ENCODE assay signal across 16 mouse cellular contexts in the genomic region with DNA sequence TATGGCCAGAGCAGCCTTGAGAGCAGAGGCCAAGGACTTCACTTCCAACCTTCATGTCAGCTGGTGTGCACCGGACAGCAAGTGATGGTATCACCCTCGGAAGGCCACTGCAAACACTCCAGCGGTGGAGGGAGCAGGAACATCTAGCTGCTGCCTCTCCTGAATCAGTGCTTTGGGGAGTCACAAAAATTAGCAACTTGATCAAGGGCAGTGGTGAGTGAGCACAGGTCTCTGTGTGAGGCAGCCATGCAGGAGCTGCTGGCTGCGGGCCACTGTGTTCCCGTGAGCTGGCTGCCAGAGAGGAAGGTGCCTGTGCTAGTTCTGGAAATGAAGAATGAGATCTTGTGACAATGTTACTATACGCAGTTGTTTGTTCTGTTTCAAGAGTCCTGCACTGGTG. TPM values are rescaled to one million over a fixed set of nuclear protein-coding genes. Genes with fewer than 3 reads are reported as not detected.
DNase-seq lines count a peak whose midpoint lies in the region; ATAC-seq lines count a peak whose summit lies in the region.
"Had no signal": no experiment of that assay in that cellular context is flagged by ENCODE, and none has a peak within 500 bp of the region (broad histone marks: within the 10 kb centered on the region; RNA-seq: fewer than 3 reads in every experiment).

No protein-coding gene starts in this region.

- no peaks in the 10 kb centered on the region for H3K36me3 ChIP-seq in heart, embryonic 10.5 days
- no peaks in the 10 kb centered on the region for H3K36me3 ChIP-seq in liver, embryonic 11.5 days (ENCODE audit: control insufficient read depth, insufficient read depth, low read length)
- H3K36me3 ChIP-seq in embryonic facial prominence, embryonic 10.5 days (replicated peaks), result peaks cover 5% of the 10 kb centered on the region; the same call in 1 of the 2 replicates
- H3K36me3 ChIP-seq: neural tube, embryonic 12.5 days had no signal

- ATAC-seq in liver, embryonic 11.5 days (replicated peaks; ENCODE audit: low FRiP score), result no peak
- ATAC-seq: forebrain, postnatal 0 days; liver, embryonic 12.5 days had no signal

- no peak overlapping the region for H3K4me3 ChIP-seq in heart, embryonic 10.5 days
- no peak overlapping the region for H3K4me3 ChIP-seq in liver, embryonic 11.5 days (ENCODE audit: low read depth, low read length)
- H3K4me3 ChIP-seq in embryonic facial prominence, embryonic 10.5 days, result no peak overlapping the region
- H3K4me3 ChIP-seq: liver, embryonic 12.5 days; megakaryocyte, embryonic 14.5 days; neural tube, embryonic 12.5 days had no signal

- H3K4me1 ChIP-seq in heart, embryonic 10.5 days, result no peaks in the 10 kb centered on the region
- no peaks in the 10 kb centered on the region for H3K4me1 ChIP-seq in liver, embryonic 11.5 days (replicated peaks; ENCODE audit: control insufficient read depth, insufficient read depth, low read length)
- peaks cover 6% of the 10 kb centered on the region; the same call in 1 of the 2 replicates for H3K4me1 ChIP-seq in embryonic facial prominence, embryonic 10.5 days
- H3K4me1 ChIP-seq: liver, embryonic 12.5 days; megakaryocyte, embryonic 14.5 days; neural tube, embryonic 12.5 days had no signal

- no peaks in the 10 kb centered on the region for H3K27me3 ChIP-seq in heart, embryonic 10.5 days (ENCODE audit: insufficient read depth, poor library complexity, severe bottlenecking)
- no peaks in the 10 kb centered on the region for H3K27me3 ChIP-seq in liver, embryonic 11.5 days (replicated peaks; ENCODE audit: control insufficient read depth, insufficient read depth, low read length)
- no peaks in the 10 kb centered on the region for H3K27me3 ChIP-seq in embryonic facial prominence, embryonic 10.5 days (replicated peaks; ENCODE audit: low read depth, poor library complexity, severe bottlenecking)
- H3K27me3 ChIP-seq: liver, embryonic 12.5 days; neural tube, embryonic 12.5 days had no signal

- no peaks in the 10 kb centered on the region for H3K9me3 ChIP-seq in heart, embryonic 10.5 days
- no peaks in the 10 kb centered on the region for H3K9me3 ChIP-seq in liver, embryonic 11.5 days (ENCODE audit: control insufficient read depth, low read length)
- no peaks in the 10 kb centered on the region for H3K9me3 ChIP-seq in embryonic facial prominence, embryonic 10.5 days
- H3K9me3 ChIP-seq: liver, embryonic 12.5 days had no signal

- no peak overlapping the region for H3K4me2 ChIP-seq in liver, embryonic 11.5 days
- H3K4me2 ChIP-seq: liver, embryonic 12.5 days; neural tube, embryonic 12.5 days had no signal

- no peak overlapping the region for H3K27ac ChIP-seq in heart, embryonic 10.5 days
- no peak overlapping the region for H3K27ac ChIP-seq in liver, embryonic 11.5 days (ENCODE audit: low read depth, low read length)
- no peak overlapping the region for H3K27ac ChIP-seq in embryonic facial prominence, embryonic 10.5 days (replicated peaks)
- H3K27ac ChIP-seq: liver, embryonic 12.5 days; neural tube, embryonic 12.5 days had no signal

- DNase-seq in adrenal gland, adult (ENCODE audit: inconsistent age in 2 of 2, low spot score in 1 of 2), result peak; percentile 8 to 53
- no peak for DNase-seq in adrenal gland, adult 18-20 months (ENCODE audit: low spot score in 2 of 2)
- peak; percentile 48 for DNase-seq in heart, adult 8-10 months (ENCODE audit: low spot score)
- DNase-seq in heart, embryonic 10.5 days (ENCODE audit: low spot score), result no peak
- DNase-seq in adrenal gland, postnatal 36 days, result peak; percentile 43 to 52
- peak; percentile 21 to 57 for DNase-seq in kidney, postnatal 25 days
- DNase-seq in liver, embryonic 11.5 days (ENCODE audit: low spot score), result no peak
- no peak for DNase-seq in embryonic facial prominence, embryonic 10.5 days (ENCODE audit: low spot score)
- DNase-seq: cerebellum, adult 8-10 months; forebrain, postnatal 0 days; gastrocnemius, postnatal 14 days; left cerebral cortex, postnatal 4 days; thymus, postnatal 36 days had no signal

- WGBS in heart, embryonic 10.5 days, result 78% methylated on average over 6 of the region's 6 CpGs
- 85% methylated on average over 6 of the region's 6 CpGs for WGBS in liver, embryonic 11.5 days
- WGBS in embryonic facial prominence, embryonic 10.5 days, result 91% methylated on average over 6 of the region's 6 CpGs

- no peak overlapping the region for H3K9ac ChIP-seq in liver, embryonic 11.5 days (ENCODE audit: low read depth, low read length)
- H3K9ac ChIP-seq: forebrain, postnatal 0 days; liver, embryonic 12.5 days; neural tube, embryonic 12.5 days had no signal

RNA-seq across cellular contexts. Expression of a gene that starts 16.0 kb away (rescaled TPM):
- 1 to 10 TPM; 2.6 to 8.6 TPM for total RNA-seq in adrenal gland, adult 18-20 months (2021)
- total RNA-seq in heart, adult 8-10 months (2022), result 10 to 100 TPM; 22.1 to 29.5 (median 26.8) TPM
- polyA plus RNA-seq in heart, embryonic 10.5 days (2016; fragmentation: Nextera tagmentation; extraction: Ambion mirVana), result 1.2 and 6.2 TPM in 2 replicates
- total RNA-seq in adrenal gland, postnatal 36 days (2021), result 1 to 10 TPM; 5.8 to 6.1 TPM
- polyA plus RNA-seq in liver, embryonic 11.5 days (2014; fragmentation: Nextera tagmentation; extraction: Ambion mirVana), result 14.0 and 15.1 TPM in 2 replicates
- polyA plus RNA-seq in embryonic facial prominence, embryonic 10.5 days (2016; fragmentation: Nextera tagmentation; extraction: Ambion mirVana), result 4.5 and 5.5 TPM in 2 replicates

Comparison
In these comparisons a context has a peak if more than half of its experiments do, and no peak if none do; other contexts are left out.
1. DNase-seq: peak in adrenal gland, adult (2 of 2), heart, adult 8-10 months (single experiment), adrenal gland, postnatal 36 days (2 of 2) and kidney, postnatal 25 days (2 of 2); none in adrenal gland, adult 18-20 months (0 of 2), heart, embryonic 10.5 days (single experiment), liver, embryonic 11.5 days (single experiment) and embryonic facial prominence, embryonic 10.5 days (single experiment).